Mouse (Mus musculus): ENCODE data around the gene Catsperz. TPM values are rescaled to one million over a fixed set of nuclear protein-coding genes. Genes with fewer than 3 reads are reported as not detected.

The Catsperz gene
- polyA plus RNA-seq, 1 experiment from 2014 or later: not detected

DNA sequence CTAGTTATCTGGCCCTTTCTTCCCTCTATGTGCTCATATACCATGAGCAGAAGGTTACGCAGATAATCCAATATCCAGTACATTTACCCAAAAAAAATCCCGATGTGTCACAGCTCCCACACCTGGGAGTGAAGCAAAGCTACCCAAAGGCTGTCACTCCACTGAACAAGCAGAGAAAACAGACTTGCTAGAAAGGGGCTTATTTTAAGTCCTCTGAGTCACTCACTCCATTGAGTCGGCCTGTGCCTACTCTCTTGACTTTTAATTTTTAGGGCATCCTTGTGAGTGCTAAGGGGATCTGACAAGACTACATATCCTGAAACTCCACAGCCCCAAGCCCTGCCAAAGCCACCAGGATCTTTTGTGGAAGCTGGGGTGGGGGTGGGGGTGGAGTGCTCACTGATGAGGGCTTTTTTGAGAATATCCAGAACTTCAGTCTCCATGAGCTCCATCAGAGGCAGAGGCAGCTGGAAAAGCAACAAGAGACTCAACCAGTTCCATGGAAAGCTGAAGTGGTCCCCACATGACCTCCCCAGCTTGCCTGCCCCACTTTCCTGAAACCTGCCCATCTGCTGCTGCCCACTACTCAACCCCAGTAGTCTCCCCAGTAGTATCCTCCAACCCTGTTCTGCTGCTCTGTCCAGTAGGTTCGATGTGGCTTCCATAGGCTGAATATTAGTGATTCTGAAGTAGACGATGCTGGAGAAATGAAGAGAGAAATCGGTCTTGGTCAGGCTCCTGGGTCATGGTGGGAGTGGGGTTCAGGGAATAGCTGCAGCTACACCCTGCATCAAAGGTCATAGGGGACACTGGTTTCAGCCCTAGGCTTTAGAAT lies 2.1 kb downstream of the Catsperz start:
- Histone ChIP-seq H3K4me3 (ENCODE audit: inconsistent target) (no peak overlapping the region), H3K36me3 (ENCODE audit: inconsistent target) (peaks cover 10% of the 10 kb centered on the region; the same call in 1 of the 2 replicates), H3K27ac (no peak overlapping the region), H3K79me2 (ENCODE audit: inconsistent target) (peaks cover 32% of the 10 kb centered on the region)
- WGBS (ENCODE audit: missing documents): 75% methylated on average over 6 of the region's 6 CpGs

DNA sequence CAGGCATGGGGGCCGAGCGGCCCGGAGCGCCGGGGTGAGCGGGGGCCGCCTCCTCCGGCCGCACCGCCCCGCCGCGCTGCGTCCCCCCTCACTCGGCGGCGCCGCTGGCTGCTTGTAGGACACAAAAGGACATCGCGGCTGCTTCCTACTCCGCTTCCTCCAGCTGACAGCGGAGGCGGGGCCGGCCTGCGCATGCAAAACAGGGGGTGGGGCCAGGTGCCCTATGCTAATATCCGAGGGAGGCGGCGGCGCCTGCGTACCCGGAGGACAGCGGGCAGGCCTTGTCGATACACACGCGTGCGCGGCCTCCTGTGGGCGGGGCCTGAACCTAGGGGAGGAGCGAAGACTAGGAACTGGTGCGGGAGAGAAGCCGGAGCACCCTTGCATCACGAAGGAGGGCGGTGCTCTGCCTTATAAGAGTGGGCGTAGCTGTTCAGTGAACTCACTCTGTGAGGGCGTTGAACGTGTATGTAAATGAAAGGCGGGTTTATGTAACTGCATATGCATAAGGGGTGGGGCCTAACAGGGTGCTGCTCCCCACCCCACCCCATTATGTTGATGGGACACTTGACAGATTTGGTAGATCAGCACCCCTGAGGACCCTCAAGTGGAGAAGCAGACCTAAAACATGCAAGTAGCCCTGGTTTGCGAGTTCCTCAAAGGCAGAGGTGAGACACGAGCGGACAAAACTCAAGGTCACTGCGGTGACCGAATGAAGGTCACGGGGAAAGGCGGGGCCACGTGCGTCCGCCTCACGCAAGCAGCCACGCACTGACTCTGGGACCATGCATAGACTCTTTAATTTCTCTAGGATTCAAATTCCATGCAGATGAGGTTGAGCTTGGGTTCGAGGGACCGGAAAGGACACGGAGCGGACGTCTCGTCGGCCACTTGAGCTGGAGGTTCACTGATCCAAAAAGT lies 3.3 kb downstream of the Catsperz start, which contains the start of gene Esrra:
Gene Esrra, minus strand, starts transcription at position 167 of the 921 bp plus-strand sequence.
- peak within 1 kb of the TSS; percentile 85 for H3K4me3 ChIP-seq (ENCODE audit: inconsistent target)
- WGBS (ENCODE audit: missing documents): under 1% methylated on average over 66 of the region's 66 CpGs
- peaks cover 44% of the 10 kb centered on the region for H3K79me2 ChIP-seq (ENCODE audit: inconsistent target)
- H3K27ac ChIP-seq: peak within 1 kb of the TSS; percentile 83
- H3K36me3 ChIP-seq (ENCODE audit: inconsistent target): peaks cover 11% of the 10 kb centered on the region; the same call in 1 of the 2 replicates

DNA sequence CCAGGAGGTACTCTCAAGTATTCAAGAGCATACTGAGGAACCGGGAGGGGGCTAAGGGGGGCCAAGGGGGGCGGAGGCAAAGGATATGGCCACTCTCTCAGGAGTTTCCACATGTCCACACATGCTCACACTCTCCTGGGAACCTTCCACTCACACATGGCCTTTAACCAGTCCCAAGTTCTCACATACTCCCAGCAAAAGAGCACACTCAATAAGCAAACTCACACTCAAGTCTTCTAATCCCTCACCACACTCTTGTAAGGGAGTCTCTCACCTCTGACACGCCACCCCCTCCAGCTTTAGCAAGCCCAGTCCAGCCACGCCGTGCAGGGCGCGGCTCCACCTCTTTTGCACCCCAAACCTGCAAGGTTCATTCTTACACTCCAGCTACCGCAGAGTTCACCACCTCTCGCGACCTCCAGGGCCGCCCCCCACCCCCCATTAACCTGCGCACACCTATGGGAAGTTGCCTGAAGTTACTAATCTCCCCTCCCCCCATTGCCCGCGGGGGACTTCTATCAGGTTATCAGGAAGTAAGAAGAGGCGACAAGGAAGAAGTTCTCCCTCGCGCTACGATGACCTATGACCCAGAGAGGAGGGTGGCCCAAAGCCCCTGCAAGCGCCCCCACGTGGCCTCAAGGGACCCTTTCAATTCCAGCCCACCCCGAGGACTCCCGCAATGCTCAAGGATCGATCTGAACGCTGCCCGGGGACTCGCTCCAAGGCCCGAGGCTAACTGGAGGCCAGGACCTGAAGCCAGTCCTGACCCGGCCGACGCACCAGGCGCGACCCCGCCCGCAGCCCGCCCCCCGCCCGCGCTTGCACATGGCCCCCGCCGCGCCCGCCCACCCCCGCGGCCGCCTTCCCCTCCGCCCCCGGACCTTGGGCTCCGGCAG lies 4.2 kb downstream of the Catsperz start:
- H3K36me3 ChIP-seq (ENCODE audit: inconsistent target): peaks cover 11% of the 10 kb centered on the region; the same call in 1 of the 2 replicates
- peaks cover 53% of the 10 kb centered on the region for H3K79me2 ChIP-seq (ENCODE audit: inconsistent target)
- H3K27ac ChIP-seq: peak overlapping the region; percentile 72
- WGBS (ENCODE audit: missing documents): 1% methylated on average over 28 of the region's 48 CpGs
- peak overlapping the region; percentile 85 for H3K4me3 ChIP-seq (ENCODE audit: inconsistent target)

GRCm38 (mm10) chr19:6919876-6920740 lies 5.1 kb downstream of the Catsperz start:
- Histone ChIP-seq H3K4me3 (ENCODE audit: inconsistent target) (peak overlapping the region; percentile 85), H3K36me3 (ENCODE audit: inconsistent target) (peaks cover 11% of the 10 kb centered on the region; the same call in 1 of the 2 replicates), H3K27ac (peak overlapping the region; percentile 72), H3K79me2 (ENCODE audit: inconsistent target) (peaks cover 62% of the 10 kb centered on the region)
- WGBS (ENCODE audit: missing documents): 62% methylated on average over 8 of the region's 8 CpGs

DNA sequence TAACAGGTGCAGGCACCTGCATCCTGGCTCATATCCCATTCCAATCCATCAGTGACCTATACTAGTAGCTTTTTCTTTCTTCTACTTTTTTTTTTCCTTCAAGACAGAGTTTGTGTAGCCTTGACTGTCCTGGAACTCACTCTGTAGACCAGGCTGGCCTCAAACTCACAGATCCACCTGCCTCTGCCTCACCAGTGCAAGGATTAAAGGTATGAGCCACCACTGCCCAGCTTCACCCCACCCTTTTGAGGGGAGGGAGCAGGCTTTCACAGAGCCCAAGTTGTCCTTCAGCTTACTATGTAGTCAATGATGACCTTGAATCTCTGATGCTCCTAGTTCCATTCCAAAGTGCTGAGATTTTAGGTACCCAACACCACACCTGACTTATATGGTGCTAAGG lies 5.7 kb downstream of the Catsperz start:
- peaks cover 69% of the 10 kb centered on the region for H3K79me2 ChIP-seq (ENCODE audit: inconsistent target)
- H3K27ac ChIP-seq: no peak overlapping the region
- H3K36me3 ChIP-seq (ENCODE audit: inconsistent target): peaks cover 11% of the 10 kb centered on the region; the same call in 1 of the 2 replicates
- H3K4me3 ChIP-seq (ENCODE audit: inconsistent target): no peak overlapping the region

GRCm38 (mm10) chr19:6918321-6918720 lies 6.9 kb downstream of the Catsperz start:
- H3K79me2 ChIP-seq (ENCODE audit: inconsistent target): peaks cover 80% of the 10 kb centered on the region
- no peak overlapping the region for H3K27ac ChIP-seq
- 89% methylated on average over 4 of the region's 4 CpGs for WGBS (ENCODE audit: missing documents)
- no peak overlapping the region for H3K4me3 ChIP-seq (ENCODE audit: inconsistent target)
- H3K36me3 ChIP-seq (ENCODE audit: inconsistent target): peaks cover 22% of the 10 kb centered on the region; the same call in 1 of the 2 replicates

DNA sequence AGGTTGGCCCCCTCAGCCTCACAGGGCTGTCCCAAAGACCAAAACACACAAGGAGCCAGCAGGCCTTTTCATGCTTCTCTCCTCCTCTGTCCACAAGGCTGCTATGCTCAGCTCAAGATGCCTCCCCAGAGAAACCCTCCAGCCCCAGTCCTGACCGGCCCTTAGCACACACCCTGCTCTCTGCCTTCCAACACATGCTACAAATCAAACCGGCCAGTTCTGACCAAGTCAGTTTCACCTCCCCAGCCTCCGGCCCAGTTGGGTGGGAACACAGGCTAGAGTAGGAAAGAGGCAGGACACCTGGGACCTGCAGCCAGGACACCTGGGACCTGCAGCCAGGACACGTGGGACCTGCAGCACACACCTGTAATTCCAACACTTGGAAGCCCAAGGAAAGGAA lies 8.7 kb downstream of the Catsperz start:
- Histone ChIP-seq H3K27ac (no peak overlapping the region), H3K36me3 (ENCODE audit: inconsistent target) (peaks cover 33% of the 10 kb centered on the region; the same call in 1 of the 2 replicates), H3K79me2 (ENCODE audit: inconsistent target) (peaks cover 98% of the 10 kb centered on the region), H3K4me3 (ENCODE audit: inconsistent target) (no peak overlapping the region)
- WGBS (ENCODE audit: missing documents): 91% methylated on average over 4 of the region's 4 CpGs

DNA sequence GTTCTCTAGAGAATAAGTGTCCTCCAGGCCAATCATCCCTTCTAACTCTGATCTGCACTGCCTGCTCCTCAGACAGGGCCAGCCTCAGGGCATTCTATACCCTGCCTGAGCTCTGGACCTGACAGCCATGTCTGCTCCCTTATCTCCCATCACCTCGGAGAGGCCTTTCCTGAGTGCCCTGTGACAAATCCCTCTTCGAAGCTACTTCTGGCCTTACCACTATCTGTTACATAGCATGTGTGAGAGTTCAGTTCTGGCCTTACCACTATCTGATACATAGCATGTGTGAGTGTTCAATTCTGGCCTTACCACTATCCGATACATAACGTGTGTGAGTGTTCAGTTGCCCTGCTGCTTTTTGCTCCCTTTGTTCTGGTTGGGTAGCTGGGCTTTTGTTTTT lies 9.9 kb downstream of the Catsperz start:
- WGBS (ENCODE audit: missing documents): 98% methylated on average over 4 of the region's 4 CpGs
- Histone ChIP-seq H3K4me3 (ENCODE audit: inconsistent target) (no peak overlapping the region), H3K27ac (no peak overlapping the region), H3K79me2 (ENCODE audit: inconsistent target) (peaks cover 95% of the 10 kb centered on the region), H3K36me3 (ENCODE audit: inconsistent target) (peaks cover 38% of the 10 kb centered on the region; the same call in 1 of the 2 replicates)

- 97% methylated on average over 9 of the region's 9 CpGs for WGBS (ENCODE audit: missing documents)
- no peak overlapping the region for H3K27ac ChIP-seq
These were observed 10.6 kb downstream of the Catsperz start for GRCm38 (mm10) chr19:6914540-6914939.

GRCm38 (mm10) chr19:6913991-6914390 lies 11.2 kb downstream of the Catsperz start:
- H3K79me2 ChIP-seq (ENCODE audit: inconsistent target): peaks cover 86% of the 10 kb centered on the region
- no peak overlapping the region for H3K4me3 ChIP-seq (ENCODE audit: inconsistent target)
- peaks cover 37% of the 10 kb centered on the region; the same call in 1 of the 2 replicates for H3K36me3 ChIP-seq (ENCODE audit: inconsistent target)
- WGBS (ENCODE audit: missing documents): 94% methylated on average over 10 of the region's 11 CpGs
- H3K27ac ChIP-seq: no peak overlapping the region

More at GRCm38 (mm10) chr19:6914540-6914939, 10.6 kb downstream of the Catsperz start:
- Histone ChIP-seq H3K4me3 (ENCODE audit: inconsistent target) (no peak overlapping the region), H3K79me2 (ENCODE audit: inconsistent target) (peaks cover 87% of the 10 kb centered on the region), H3K36me3 (ENCODE audit: inconsistent target) (peaks cover 38% of the 10 kb centered on the region; the same call in 1 of the 2 replicates)

DNA sequence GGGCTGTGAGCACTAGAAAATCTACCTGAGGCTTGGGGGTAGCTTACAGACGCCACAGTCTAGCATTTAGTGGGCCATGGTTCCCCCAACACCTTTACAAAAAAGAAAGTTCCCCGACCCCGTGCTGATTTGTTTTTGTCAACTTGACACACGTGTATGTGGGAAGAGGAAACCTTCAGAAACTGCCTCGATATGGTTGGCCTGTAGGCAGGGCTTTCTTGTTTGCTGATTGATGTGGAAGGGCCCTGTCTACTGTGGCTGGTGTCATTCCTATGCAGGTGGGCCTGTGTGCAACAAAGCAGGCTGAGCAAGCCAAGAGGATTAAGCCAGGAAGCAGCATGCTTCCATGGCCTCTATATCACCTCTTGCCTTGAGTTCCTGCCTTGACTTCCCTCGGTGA lies 12.1 kb downstream of the Catsperz start:
- Histone ChIP-seq H3K79me2 (ENCODE audit: inconsistent target) (peaks cover 86% of the 10 kb centered on the region), H3K36me3 (ENCODE audit: inconsistent target) (peaks cover 28% of the 10 kb centered on the region; the same call in 1 of the 2 replicates), H3K27ac (no peak overlapping the region), H3K4me3 (ENCODE audit: inconsistent target) (no peak overlapping the region)
- whole genome bisulfite sequencing (ENCODE audit: missing documents): 86% methylated on average over 6 of the region's 6 CpGs

GRCm38 (mm10) chr19:6912205-6912970 lies 12.8 kb downstream of the Catsperz start:
- Histone ChIP-seq H3K36me3 (ENCODE audit: inconsistent target) (peaks cover 28% of the 10 kb centered on the region; the same call in 1 of the 2 replicates), H3K4me3 (ENCODE audit: inconsistent target) (no peak overlapping the region), H3K27ac (no peak overlapping the region), H3K79me2 (ENCODE audit: inconsistent target) (peaks cover 86% of the 10 kb centered on the region)
- WGBS (ENCODE audit: missing documents): 94% methylated on average over 15 of the region's 15 CpGs
